Mouse (Mus musculus) heart, adult 9 months (tissue): Measurements from ENCODE around the gene Itga2.
A peak's percentile ranks its signal among the peaks of the same experiment; 100 is the strongest.

Source experiments
- DNase-seq, 2 experiments: peaks; one replicate each; pipeline ENCODE4 v3.0.0; 2022; ENCODE audit warnings: low spot score in 2 of 2

Itga2 gene

DNA sequence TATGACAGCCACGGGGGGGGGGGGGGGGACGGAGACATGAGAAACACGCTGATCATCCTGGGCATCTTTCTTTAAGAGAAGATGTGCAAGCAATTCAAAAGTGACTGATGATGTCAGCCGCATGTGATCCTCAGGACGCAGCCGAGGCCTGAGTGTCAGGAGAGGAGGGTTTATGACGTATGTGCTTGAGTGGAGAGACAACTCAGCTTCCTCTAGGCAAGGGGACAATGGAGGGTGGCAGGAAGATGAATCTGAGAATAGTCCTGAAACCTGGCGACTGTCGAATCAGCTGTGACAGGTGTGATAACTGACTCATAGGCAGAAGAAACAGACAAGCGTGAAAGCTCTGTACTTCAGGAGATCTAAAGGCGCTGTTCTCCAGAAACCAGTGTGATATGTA is 53.2 kb downstream of the Itga2 start:
- no peak for DNase-seq

DNA sequence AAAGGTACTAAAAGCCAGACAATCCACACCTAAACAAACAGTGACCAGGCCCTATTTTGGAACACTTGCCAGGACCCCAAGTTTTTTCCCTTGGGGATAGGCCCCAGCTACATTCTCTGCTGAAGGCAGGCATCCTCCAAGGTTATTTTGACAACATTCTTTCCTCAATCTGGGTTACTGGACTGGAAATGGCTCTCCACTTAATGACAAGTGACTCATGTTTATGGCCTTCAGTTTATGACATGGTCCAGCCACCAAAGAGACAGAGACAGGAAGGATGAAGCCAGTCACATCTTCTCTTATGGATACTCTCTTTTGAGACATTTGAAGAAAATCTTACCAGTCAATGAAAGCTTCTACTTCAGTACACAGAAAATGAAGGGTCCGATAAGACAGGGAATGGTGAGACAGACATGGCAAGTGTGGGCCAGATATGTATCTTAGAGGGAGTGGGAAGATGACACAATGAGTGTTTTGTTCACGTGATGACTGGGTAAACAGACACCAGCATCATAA is 55.8 kb downstream of the Itga2 start:
- no peak for DNase-seq

DNA sequence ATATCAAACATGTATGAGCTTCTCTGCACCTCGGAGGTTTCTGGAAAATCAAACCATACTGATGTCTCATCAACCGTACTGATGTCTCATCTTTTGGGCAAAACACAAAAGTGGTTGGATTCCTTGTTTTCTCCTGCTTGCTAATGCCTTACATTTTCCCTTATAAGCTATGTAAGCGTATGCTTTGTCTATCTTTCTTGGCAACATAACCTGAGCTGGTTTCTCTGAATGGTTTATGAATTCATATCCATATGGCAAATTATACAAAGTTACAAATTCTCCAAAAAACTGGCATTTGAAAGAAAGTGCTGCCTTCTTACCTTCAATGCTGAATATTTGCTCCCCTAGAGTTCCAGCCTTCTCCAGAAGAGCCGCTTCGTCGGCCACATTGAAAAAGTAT is 57.2 kb downstream of the Itga2 start:
- DNase-seq, result no peak

DNA sequence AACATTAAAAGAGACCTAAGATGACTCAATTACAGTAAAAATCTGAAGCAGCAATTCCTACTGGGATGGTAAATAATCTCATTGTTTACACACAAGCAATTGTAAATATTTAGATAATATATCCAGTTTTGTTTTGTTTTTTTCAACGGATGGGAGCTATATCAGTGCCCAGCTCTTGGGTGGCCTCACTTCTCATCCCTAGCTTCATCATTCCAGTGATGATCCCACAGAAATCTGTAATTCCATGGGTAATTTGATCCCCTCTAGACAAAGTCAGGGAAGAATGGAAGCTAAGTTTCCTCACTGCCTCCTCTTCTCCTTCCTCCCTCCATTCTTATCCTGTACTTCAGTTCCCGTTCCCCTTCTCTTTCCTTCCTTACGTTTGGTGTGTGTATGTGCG is 74.4 kb downstream of the Itga2 start:
- DNase-seq, result no peak

DNA sequence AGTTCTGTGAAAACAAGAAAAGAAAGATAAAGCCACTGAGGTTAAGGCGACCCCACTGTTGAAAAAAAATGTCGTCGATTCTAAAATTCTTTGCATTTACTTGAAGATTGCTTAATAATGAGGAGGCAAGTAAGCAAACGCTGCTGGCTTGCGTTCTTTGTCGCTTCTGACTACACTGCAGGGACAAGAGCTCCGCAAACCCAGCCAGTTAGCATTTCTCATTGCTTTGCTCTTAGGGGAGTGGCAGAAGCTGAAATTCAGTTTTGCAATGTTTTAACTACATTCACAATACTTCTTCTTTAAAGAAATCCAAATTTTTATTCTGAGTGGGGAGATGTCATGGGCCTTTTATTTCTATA is 75.7 kb downstream of the Itga2 start:
- no peak for DNase-seq

DNA sequence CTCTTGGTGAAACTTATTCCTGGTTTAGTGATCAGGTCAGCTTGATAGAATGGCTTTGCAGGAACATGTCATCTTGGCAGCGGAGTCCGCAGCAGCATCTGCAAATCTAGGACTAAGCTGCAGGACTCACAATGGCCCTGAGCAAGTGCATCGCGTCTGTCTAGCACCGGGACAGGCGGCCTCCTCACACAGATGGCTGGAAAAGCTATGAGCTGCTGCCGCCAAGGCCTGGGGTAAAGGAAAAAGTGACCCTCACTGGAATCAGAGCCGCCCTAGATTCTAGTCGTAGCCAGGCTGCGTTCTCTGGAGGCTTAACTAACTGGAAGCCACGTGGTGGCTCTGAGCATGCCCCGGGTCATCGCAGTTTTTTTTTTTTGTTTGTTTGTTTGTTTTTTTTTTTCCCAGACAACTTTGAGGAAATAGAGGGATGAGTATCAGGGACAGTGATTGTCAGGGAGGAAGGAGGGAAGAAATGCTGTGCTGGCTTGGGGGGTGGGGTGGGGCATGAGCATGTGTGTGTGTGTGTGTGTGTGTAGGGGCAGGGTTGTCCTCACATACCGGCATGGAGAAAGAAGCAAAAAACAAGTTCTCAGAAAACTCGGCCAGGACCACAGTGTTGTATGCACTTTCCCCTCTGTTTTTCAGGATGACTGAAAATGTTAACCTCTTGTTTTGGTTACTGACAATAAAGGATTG is 76.2 kb downstream of the Itga2 start:
- DNase-seq, result peak; percentile 29 to 39

DNA sequence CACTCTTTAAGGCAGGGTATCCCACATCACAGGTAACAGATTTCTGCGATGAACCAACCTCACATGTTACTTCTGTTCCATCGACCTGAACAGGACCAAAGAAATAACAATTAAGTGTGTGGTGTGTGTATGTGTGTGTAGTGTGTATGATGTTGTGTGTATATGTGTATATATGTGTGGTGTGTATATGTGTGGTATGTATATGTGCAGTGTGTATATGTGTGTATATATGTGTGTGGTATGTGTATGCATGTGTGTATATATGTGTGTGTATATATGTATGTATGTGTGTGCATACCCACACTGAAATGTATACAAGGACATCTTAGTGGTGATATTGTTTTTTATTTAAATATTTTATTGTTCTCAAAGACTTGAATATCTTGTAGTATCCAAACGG is 77.5 kb downstream of the Itga2 start:
- no peak for DNase-seq

DNA sequence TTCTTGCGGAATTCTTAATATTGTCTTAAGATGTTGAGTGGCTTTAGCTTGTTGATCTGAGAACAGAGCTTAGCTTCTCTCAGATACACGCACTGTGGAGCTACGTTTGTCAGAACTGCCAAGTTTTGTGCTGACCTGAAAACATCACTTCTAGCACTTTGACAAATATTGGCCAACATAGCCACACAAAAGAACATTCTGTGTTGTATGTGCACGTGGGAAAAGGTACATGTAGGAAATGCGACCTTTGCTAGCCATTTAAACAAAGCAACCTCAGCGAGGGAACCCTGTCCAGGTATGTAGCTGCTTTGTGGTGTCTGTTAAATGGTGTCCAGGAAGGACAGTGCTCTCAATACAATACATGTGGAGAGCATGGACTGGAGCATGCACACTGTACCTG is 77.9 kb downstream of the Itga2 start:
- DNase-seq, result no peak

DNA sequence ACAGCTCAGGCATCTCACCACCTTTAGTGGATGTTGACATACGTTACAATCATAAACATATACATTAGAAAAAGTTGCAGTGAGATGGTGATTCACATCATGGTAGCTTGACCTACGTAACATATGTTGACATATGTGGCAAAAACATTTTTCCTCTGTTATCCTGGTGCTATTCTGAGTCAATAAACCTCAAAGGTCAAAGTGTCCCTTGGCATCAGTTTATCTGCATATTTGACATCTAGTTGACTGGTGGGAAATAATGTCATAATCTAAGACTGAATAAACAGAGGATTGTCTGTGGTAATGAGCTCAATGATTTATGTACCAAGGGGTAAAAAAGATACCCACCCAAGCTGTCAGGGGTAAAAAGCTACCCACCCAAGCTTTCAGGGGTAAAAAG is 78.7 kb downstream of the Itga2 start:
- DNase-seq, result no peak

DNA sequence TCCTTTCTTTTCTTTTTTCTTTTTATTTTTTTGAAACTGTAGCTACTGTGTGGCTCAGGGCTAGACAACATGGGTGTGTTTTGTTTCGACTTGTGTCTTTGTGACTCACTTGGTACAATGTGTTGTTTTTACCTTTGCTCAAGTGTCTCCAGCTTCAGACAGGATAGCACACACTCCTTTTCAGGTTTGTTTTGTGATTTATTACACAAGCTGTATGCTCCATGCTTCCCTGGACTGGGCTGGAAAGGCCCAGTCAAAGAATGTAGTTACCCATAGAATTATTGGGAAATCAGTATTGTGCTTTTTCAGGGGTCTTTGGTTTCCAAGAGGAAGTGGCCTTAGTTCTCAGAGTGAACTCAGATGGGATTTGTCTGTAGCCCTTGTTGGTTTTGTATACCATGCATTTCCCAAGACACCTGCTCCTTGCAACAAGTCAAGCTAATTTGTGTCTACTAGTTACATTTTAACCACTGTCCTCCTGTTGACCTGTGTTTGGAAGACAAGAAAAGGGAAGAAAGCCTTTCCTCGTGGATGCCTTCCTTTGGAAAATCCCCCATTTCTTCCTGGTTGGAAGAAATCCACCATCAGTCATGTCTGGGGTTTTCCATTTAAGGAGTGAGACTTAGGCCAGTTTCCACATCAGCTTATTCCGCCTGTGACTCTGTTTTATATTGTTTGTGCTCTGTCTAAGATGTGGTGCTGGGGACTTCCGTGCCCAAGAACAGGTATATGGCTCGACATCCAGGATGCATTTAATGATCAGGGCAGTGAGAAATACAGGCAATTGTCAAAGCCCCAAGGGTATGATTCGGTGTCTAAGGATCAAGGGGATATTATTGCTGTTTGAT is 79.4 kb downstream of the Itga2 start:
- DNase-seq, result no peak

DNA sequence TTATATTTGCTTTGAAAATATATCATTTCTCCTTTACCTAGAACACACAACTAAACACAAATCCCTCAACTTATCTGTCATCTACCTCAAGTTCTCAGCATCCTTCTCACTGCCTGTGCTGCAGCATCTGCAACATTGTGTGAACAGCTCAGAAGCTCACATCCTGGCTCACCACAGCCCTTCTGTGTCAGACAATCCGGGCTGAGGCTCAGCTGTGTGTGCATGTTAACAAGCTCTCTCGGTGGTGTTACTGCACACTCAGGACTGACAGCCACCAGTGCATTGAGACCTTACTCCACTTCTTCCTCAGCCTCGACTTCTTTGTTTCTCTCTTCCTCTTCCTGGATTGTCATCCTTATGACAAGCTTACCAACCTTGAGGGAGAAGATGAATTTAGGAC is 83.0 kb downstream of the Itga2 start:
- DNase-seq, result no peak

DNA sequence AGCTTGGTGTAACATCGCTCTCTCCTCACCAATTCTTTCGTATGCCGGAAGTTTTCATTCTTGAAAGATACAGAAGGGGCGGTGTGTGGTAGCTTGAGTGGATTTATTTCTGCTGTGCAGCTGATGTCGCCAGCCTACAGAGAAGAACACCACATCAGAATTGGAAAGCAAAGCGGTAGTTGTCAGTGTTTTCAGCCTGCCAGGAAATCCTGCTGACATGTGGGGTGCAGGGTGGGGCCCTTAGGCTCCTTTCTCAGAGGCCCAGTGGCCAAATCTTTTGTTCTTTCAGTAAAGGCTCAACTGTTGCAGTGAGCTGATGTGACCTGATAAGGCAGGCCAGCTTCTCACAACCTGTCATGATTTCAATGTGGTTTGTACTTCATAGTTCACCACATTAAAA is 86.1 kb downstream of the Itga2 start:
- DNase-seq, result peak in 1 of 2 experiments; percentile 31

DNA sequence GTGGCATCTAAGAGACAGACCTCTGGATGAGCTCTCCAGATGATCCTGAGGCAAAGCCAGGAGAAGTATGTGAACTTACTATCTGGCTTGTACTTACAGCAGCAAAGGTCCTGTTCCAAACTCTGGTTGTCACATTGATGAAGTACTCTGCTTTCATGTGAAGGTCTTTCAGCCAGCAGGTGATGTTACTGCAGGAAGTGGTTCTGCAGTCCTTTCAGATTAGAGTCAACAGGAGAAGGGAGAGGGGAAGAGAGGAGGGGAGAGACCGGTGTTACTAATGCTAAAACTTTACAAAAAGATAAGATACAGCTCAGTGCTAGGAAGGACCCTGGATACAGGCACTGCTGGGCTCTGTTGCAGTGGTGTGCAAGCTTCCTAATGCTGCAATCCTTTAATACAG is 88.6 kb downstream of the Itga2 start:
- no peak for DNase-seq

DNA sequence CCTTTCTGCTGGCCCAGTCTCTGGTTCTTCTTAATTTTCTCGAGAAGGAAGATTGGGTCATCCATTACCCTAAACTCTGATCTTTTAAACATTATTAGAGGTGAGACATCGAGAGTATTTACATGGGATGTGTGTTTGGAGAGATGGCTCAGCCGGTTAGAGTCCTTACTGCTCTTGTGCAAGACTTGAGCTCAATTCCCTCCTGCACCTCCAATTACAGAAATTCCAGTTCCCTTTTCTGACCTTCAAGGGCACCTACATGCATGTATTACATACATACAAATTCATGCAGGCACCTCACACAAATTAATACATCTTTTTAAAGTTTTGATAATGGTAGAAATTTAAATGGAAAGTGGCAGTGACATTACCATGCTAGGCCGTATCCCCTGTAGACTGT is 91.4 kb downstream of the Itga2 start:
- DNase-seq, result no peak

DNA sequence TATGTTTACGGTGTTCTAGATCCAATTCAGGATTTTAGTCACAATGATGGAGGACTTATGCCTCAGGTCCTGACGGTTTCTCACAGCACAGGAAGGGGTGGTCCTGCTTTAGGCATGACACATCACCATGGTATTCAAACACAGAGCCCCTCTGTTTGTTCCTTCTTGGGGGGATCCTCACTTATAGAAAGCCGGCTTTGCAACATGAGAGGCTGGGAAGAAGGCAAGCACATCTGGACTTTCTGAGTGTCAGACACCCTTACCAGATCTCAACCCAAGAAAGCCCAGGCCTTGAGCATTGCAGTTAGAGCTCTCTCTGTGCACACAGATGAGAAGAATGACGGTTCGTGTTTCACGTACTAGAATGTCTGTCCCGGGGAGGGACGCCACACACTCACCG is 92.8 kb downstream of the Itga2 start:
- DNase-seq, result no peak

DNA sequence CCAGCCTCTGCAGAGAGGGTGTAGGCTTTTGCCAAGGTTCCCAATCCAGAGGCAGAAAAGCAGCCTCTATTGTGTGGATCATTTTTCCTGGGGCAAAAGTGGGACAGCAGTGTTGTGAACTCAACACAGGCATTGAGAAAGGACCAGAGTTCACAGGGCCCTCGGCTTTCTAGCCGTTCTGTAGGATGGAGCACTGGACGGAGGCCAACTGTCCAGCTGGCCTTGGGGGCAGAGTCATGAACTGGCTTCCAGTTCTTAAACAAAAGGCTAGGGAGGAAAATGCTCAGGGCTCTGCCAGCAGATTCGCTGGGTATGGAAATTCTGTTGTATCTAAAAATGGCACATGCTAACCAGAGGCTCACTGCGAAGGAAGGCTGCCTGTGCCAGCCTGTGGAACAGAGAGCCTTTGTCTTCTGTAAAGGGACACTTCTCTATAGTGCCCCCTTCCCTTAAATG is 93.3 kb downstream of the Itga2 start:
- peak; percentile 41 to 58 for DNase-seq

DNA sequence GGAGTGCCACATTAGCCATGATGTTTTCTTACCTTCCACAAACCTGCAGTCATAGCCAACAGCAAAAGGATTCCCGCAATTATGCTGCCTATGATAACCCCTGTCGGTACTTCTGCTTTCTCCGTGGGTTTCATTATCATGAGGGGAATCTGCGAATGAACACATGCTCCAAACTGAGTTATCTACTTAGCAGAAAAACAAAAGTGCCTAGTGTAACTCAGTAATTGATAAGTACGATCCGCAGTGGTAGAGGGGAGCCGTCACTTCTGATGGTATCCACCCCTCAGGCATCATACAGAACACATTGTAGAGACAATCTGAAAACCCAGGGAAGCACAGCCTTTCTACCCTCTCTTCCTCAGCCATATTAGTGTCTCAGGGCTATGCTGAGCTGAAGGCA is 94.8 kb downstream of the Itga2 start:
- no peak for DNase-seq

DNA sequence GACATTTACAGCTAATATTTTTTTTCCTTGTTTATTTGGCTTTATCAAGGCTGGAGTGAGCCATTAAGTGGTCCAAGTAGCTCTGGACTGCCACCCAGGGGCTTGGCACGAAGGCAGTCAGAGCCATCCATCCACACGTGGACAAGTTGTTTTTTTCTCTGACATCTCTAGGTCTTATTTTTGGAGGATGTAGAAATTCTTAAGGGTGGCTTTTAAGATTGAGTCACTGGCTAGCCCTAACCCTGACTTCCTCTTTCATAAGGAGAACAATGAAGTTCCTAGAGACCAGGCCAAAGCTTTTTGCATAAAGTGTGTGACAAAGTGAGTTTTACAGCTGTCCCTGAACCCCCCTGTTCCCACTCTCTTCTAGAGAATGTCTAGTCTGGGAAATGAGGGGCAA is 97.3 kb downstream of the Itga2 start:
- DNase-seq, result peak in 1 of 2 experiments; percentile 51

DNA sequence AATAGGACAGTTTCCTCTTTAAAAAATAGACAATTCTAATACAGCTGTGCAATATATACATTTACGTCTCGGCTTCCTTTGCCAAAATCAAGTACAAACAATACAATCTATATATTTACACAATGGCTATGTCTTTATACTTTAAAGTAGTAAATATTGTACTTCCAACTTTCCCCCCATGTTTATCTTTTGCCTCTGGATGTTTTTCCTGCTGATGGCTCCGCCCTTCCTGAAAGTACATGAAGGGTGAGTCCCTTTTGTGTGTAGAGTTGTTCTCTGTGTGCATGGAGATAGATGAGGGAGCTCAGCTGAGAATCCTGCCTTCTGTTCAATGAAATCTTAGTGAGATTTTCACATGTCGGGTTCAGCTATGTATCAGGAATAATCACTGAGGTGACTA is 98.5 kb downstream of the Itga2 start:
- DNase-seq, result no peak

DNA sequence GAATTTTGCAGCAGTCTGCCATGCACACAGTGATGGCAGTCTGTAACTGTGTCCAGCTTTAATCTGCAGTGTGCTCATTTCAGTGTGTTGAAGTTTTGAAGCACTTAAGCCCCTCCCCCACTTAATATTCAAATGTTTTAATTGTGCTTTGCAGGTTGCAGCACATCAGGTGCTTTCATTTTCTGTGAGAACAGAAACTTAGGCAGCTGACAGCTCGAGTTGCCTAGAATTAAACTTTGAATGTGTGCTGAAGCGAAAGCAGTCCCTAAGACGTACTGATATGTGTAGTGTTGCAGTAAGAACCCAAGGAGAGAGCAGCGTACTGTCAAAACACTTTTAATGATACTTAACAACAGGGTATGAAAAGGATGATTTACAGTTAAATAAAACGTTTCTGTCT is 99.1 kb downstream of the Itga2 start:
- DNase-seq, result no peak

DNA sequence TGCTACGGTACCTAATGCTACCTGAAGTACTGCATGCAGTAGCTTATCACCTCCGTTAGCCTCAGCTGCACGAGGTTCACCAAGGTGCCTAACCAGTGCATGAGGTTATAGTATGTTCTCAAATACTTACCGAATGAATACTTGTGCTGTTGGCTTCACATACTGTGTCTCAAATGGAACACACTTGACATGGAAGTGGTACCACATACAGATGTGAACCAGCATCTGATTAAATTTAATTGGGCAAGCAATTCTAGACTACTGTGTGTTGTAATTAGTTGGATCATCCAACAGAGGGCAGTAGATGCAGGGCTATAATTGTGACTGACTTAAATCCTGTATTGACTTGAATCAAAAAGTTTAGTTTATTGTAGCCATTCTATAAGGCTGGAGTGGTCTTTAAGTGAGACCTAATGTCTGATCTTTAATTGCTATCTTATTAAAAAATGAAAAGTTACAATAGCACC is 100.5 kb downstream of the Itga2 start:
- DNase-seq, result no peak

DNA sequence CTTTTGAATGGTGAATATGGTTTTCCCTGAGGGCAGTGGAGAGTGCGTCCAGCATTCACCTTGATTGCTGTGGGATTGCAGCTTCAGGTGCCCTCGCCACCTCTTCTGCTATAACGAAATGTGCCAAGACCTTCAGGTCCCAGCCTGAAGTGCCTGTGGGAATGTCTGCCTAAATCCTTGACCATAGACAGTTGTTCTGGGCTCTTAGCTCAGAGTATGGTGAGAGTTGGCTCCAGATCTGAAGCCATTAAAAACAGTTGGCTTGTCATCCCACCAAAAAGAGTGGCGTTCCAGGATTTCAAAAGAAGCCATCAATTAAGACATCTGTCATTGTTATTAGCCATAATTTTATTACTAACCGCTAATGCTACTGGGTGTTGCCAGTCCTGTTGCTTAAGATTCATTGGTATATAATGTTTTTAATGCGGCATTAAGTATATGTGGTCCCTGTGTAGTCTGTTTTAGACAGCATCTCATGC is 106.5 kb downstream of the Itga2 start:
- DNase-seq, result no peak

DNA sequence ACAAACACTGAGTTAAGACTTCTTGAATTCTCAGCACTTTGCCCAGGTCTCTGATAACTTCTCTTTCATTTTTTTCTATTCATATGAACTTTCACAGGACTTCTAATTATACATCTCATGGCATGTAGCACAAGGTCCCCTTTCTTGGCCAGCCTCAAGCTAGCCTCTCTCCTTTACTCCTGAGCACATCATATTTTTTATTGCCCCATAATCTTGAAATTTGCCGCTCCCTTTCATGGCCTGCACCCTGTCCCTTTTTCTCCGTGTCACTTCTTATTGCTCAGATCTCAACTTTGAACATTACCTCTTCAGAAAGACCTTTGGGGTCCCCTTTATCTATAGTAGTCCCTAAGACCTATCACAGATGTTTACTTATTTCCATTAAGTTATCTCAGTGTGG is 109.0 kb downstream of the Itga2 start:
- no peak for DNase-seq
